Mouse (Mus musculus) embryonic facial prominence, embryonic 10.5 days (tissue): ENCODE results near the gene Gpr162. TPM values are rescaled to one million over a fixed set of nuclear protein-coding genes. Genes with fewer than 3 reads are reported as not detected.
A peak's percentile ranks its signal among the peaks of the same experiment; 100 is the strongest.
"Not testable (repeated sequence)": the region's sequence is repeated elsewhere in the genome, so short reads cannot be mapped to it uniquely, and the experiment has no call there.

Source experiments
- DNase-seq: peaks from one replicate; pipeline ENCODE4 v3.0.0-alpha.2; 2017; ENCODE audit warnings: low spot score
- H3K27ac ChIP-seq: fragments of 300-500 bp; sonication (generic); replicated peaks from 2 replicates; pipeline ENCODE4 v1.5.1; 2016; ENCODE audit warnings: mild to moderate bottlenecking
- H3K27me3 ChIP-seq: fragments of 300-500 bp; sonication (generic); replicated peaks from 2 replicates; pipeline ENCODE4 v1.6.1; 2016; ENCODE audit warnings: low read depth, mild to moderate bottlenecking; ENCODE audit not compliant: poor library complexity, severe bottlenecking
- H3K36me3 ChIP-seq: fragments of 300-500 bp; sonication (generic); replicated peaks from 2 replicates; pipeline ENCODE4 v1.6.1; 2016; ENCODE audit warnings: mild to moderate bottlenecking, moderate library complexity
- H3K4me1 ChIP-seq: fragments of 300-500 bp; sonication (generic); 2 replicates; pipeline ENCODE4 v1.6.1; 2016
- H3K4me3 ChIP-seq: fragments of 300-500 bp; sonication (generic); 2 replicates; pipeline ENCODE4 v1.5.1; 2016; ENCODE audit warnings: mild to moderate bottlenecking, moderate library complexity
- H3K9me3 ChIP-seq: fragments of 300-500 bp; sonication (generic); 2 replicates; pipeline ENCODE4 v1.6.1; 2016; ENCODE audit warnings: mild to moderate bottlenecking
- WGBS: fragments of 180-500 bp; shearing (Covaris S2); methylation state at CpG from one replicate; pipeline ENCODE4 v1.1.7; 2016; 5-methylcytosine and 5-hydroxymethylcytosine counted together
- polyA plus RNA-seq: library from polyadenylated mRNA; unstranded; fragments of >200 nt; fragmentation: Nextera tagmentation; extraction: Ambion mirVana; gene quantifications from 2 replicates; pipeline ENCODE4 v1.2.1, GENCODE M21; 2016

Gene Gpr162
- polyA plus RNA-seq, 1 experiment from 2014 or later, result 1.4 TPM

- H3K4me1 ChIP-seq, result peaks cover 63% of the 10 kb centered on the region
- peak overlapping the region; percentile 98 for H3K27ac ChIP-seq
Observed at GRCm38 (mm10) chr6:124856321-124856720, 7.5 kb downstream of the Gpr162 start.

GRCm38 (mm10) chr6:124854647-124855046 is 9.1 kb downstream of the Gpr162 start:
- Histone ChIP-seq H3K4me3 (no peak overlapping the region; the same call in 1 of the 2 replicates), H3K27ac (no peak overlapping the region)
- 73% methylated on average over 12 of the region's 12 CpGs for WGBS

More at GRCm38 (mm10) chr6:124856321-124856720, 7.5 kb downstream of the Gpr162 start:
- Histone ChIP-seq H3K27me3 (peaks cover 35% of the 10 kb centered on the region), H3K36me3 (peaks cover 26% of the 10 kb centered on the region), H3K4me3 (peak overlapping the region; percentile 93), H3K9me3 (no peaks in the 10 kb centered on the region)
- peak; percentile 86 for DNase-seq
- WGBS, result 4% methylated on average over 14 of the region's 14 CpGs

GRCm38 (mm10) chr6:124850535-124850934 is 13.2 kb downstream of the Gpr162 start:
- Histone ChIP-seq H3K27ac (no peak overlapping the region), H3K9me3 (no peaks in the 10 kb centered on the region), H3K4me3 (no peak overlapping the region), H3K27me3 (no peaks in the 10 kb centered on the region), H3K36me3 (peaks cover 53% of the 10 kb centered on the region), H3K4me1 (peaks cover 15% of the 10 kb centered on the region)
- 60% methylated on average over 8 of the region's 8 CpGs for WGBS
- no peak for DNase-seq

More at GRCm38 (mm10) chr6:124854647-124855046, 9.1 kb downstream of the Gpr162 start:
- Histone ChIP-seq H3K27me3 (peaks cover 19% of the 10 kb centered on the region), H3K36me3 (peaks cover 37% of the 10 kb centered on the region), H3K4me1 (peaks cover 47% of the 10 kb centered on the region), H3K9me3 (no peaks in the 10 kb centered on the region)
- DNase-seq, result no peak

GRCm38 (mm10) chr6:124847305-124847704 is 16.5 kb downstream of the Gpr162 start:
- H3K4me3 ChIP-seq, result peak overlapping the region; percentile 13; the same call in 1 of the 2 replicates
- peaks cover 43% of the 10 kb centered on the region for H3K36me3 ChIP-seq
- H3K4me1 ChIP-seq, result peaks cover 10% of the 10 kb centered on the region
- peak; percentile 96 for DNase-seq
- no peaks in the 10 kb centered on the region for H3K9me3 ChIP-seq
- 0 out of 2 replicates have a peak overlapping the region, but pooled peaks have one; percentile 11 for H3K27ac ChIP-seq
- 11% methylated on average over 9 of the region's 9 CpGs for WGBS
- no peaks in the 10 kb centered on the region for H3K27me3 ChIP-seq

GRCm38 (mm10) chr6:124840241-124841167 is 23.3 kb downstream of the Gpr162 start, which contains the start of gene Gnb3:
Gene Gnb3, minus strand, starts transcription at chr6:124840275.
- 35% methylated on average over 15 of the region's 15 CpGs for WGBS
- H3K27me3 ChIP-seq, result peaks cover 14% of the 10 kb centered on the region
- H3K9me3 ChIP-seq, result no peaks in the 10 kb centered on the region
- no peak for DNase-seq
- peaks cover 44% of the 10 kb centered on the region for H3K4me1 ChIP-seq
- H3K27ac ChIP-seq, result 0 out of 2 replicates have a peak within 1 kb of the TSS, but pooled peaks have one; percentile 2
- peaks cover 29% of the 10 kb centered on the region for H3K36me3 ChIP-seq
- H3K4me3 ChIP-seq, result peak within 1 kb of the TSS; percentile 8

- Histone ChIP-seq H3K27me3 (peaks cover 14% of the 10 kb centered on the region), H3K9me3 (no peaks in the 10 kb centered on the region), H3K27ac (0 out of 2 replicates have a peak overlapping the region, but pooled peaks have one; percentile 2), H3K4me3 (peak overlapping the region; percentile 8), H3K4me1 (peaks cover 51% of the 10 kb centered on the region), H3K36me3 (peaks cover 29% of the 10 kb centered on the region)
- DNase-seq, result no peak
- 14% methylated on average over 8 of the region's 8 CpGs for WGBS
Observed at GRCm38 (mm10) chr6:124839805-124840204, 24.0 kb downstream of the Gpr162 start.

- no peaks in the 10 kb centered on the region for H3K9me3 ChIP-seq
- 86% methylated on average over 7 of the region's 7 CpGs for WGBS
- peaks cover 50% of the 10 kb centered on the region for H3K36me3 ChIP-seq
- no peak overlapping the region for H3K4me3 ChIP-seq
- H3K27me3 ChIP-seq, result peaks cover 14% of the 10 kb centered on the region
- peaks cover 77% of the 10 kb centered on the region for H3K4me1 ChIP-seq
- DNase-seq, result no peak
- H3K27ac ChIP-seq, result no peak overlapping the region
Observed at GRCm38 (mm10) chr6:124836411-124836810, 27.4 kb downstream of the Gpr162 start.

GRCm38 (mm10) chr6:124835531-124835930 is 28.3 kb downstream of the Gpr162 start:
- peak; percentile 34 for DNase-seq
- Histone ChIP-seq H3K27me3 (peaks cover 14% of the 10 kb centered on the region), H3K27ac (peak overlapping the region; percentile 58), H3K36me3 (peaks cover 46% of the 10 kb centered on the region), H3K4me1 (peaks cover 84% of the 10 kb centered on the region), H3K9me3 (no peaks in the 10 kb centered on the region), H3K4me3 (peak overlapping the region; percentile 27; the same call in 1 of the 2 replicates)
- 37% methylated on average over 10 of the region's 10 CpGs for WGBS

GRCm38 (mm10) chr6:124834512-124835081 is 29.2 kb downstream of the Gpr162 start:
- DNase-seq, result no peak
- peaks cover 46% of the 10 kb centered on the region for H3K36me3 ChIP-seq
- peaks cover 77% of the 10 kb centered on the region for H3K4me1 ChIP-seq
- H3K27ac ChIP-seq, result no peak overlapping the region
- peak overlapping the region; percentile 17; the same call in 1 of the 2 replicates for H3K4me3 ChIP-seq
- H3K9me3 ChIP-seq, result no peaks in the 10 kb centered on the region
- 83% methylated on average over 6 of the region's 6 CpGs for WGBS
- peaks cover 9% of the 10 kb centered on the region for H3K27me3 ChIP-seq

GRCm38 (mm10) chr6:124831649-124832048 is 32.1 kb downstream of the Gpr162 start:
- peaks cover 56% of the 10 kb centered on the region for H3K36me3 ChIP-seq
- 93% methylated on average over 8 of the region's 8 CpGs for WGBS
- peak overlapping the region; percentile 81 for H3K4me3 ChIP-seq
- no peak for DNase-seq
- H3K9me3 ChIP-seq, result no peaks in the 10 kb centered on the region
- no peak overlapping the region for H3K27ac ChIP-seq
- H3K27me3 ChIP-seq, result no peaks in the 10 kb centered on the region
- peaks cover 65% of the 10 kb centered on the region for H3K4me1 ChIP-seq

- 95% methylated on average over 4 of the region's 4 CpGs for WGBS
- not testable (repeated sequence) for H3K27ac ChIP-seq, H3K27me3 ChIP-seq, DNase-seq, H3K9me3 ChIP-seq
- Histone ChIP-seq H3K36me3 (peaks cover 61% of the 10 kb centered on the region), H3K4me3 (peak overlapping the region; percentile 81), H3K4me1 (peaks cover 60% of the 10 kb centered on the region)
Observed at GRCm38 (mm10) chr6:124831199-124831598, 32.6 kb downstream of the Gpr162 start.
